Mouse (Mus musculus): ENCODE data around the gene Dars2. TPM values are rescaled to one million over a fixed set of nuclear protein-coding genes. Genes with fewer than 3 reads are reported as not detected.
A peak's percentile ranks its signal among the peaks of the same experiment; 100 is the strongest.

Gene Dars2
- polyA plus RNA-seq, 2 experiments = 18.2 to 37.2 TPM

GRCm38 (mm10) chr1:161039741-161040425 lies 30.6 kb downstream of the Dars2 start:
- Histone ChIP-seq H3K9me3 (ENCODE audit: control insufficient read depth, low read length) (no peaks in the 10 kb centered on the region), H3K27ac (peak overlapping the region; percentile 64), H3K27me3 (ENCODE audit: control insufficient read depth, insufficient read depth, low read length) (no peaks in the 10 kb centered on the region), H3K9ac (replicated peaks) (0 out of 2 replicates have a peak overlapping the region, but pooled peaks have one; percentile 9), H3K36me3 (replicated peaks; ENCODE audit: control insufficient read depth, insufficient read depth, low read depth) (peaks cover 41% of the 10 kb centered on the region), H3K4me3 (ENCODE audit: insufficient read depth in 1 of 2, low read depth in 2 of 2, low read length in 2 of 2) (no peak overlapping the region), H3K4me1 (replicated peaks; ENCODE audit: control insufficient read depth in 2 of 2, insufficient read depth in 2 of 2, low read length in 1 of 2) (peaks cover 0 to 2% of the 10 kb centered on the region in 2 experiments; a peak in 1 of 4 replicates), H3K4me2 (ENCODE audit: low read depth) (no peak overlapping the region)
- DNase-seq (ENCODE audit: low read depth in 3 of 3, low spot score in 3 of 3) = no peak
- 5% methylated on average over 3 of the region's 3 CpGs for WGBS (ENCODE audit: insufficient replicate concordance)
- no peak for TF ChIP-seq EP300 (IDR thresholded peaks at IDR 0.05; ENCODE audit: low read depth)
- no peak for TF ChIP-seq CTCF (IDR thresholded peaks at IDR 0.05; ENCODE audit: low read depth)
- peak; percentile 55 for ATAC-seq (ENCODE audit: insufficient read depth)

- peak; percentile 14 for ATAC-seq (ENCODE audit: insufficient read depth)
- no peak overlapping the region for H3K4me3 ChIP-seq (ENCODE audit: insufficient read depth in 1 of 2, low read depth in 2 of 2, low read length in 2 of 2)
- 8% methylated on average over 3 of the region's 3 CpGs for WGBS (ENCODE audit: insufficient replicate concordance)
- peak overlapping the region; percentile 34; the same call in 1 of the 2 replicates for H3K9ac ChIP-seq (replicated peaks)
- peaks cover 0 to 2% of the 10 kb centered on the region in 2 experiments; a peak in 2 of 4 replicates for H3K4me1 ChIP-seq (replicated peaks; ENCODE audit: control insufficient read depth in 2 of 2, insufficient read depth in 2 of 2, low read length in 1 of 2)
- TF ChIP-seq EP300 (IDR thresholded peaks at IDR 0.05; ENCODE audit: low read depth) (no peak), CTCF (IDR thresholded peaks at IDR 0.05; ENCODE audit: low read depth) (no peak)
- H3K27me3 ChIP-seq (ENCODE audit: control insufficient read depth, insufficient read depth, low read length) = no peaks in the 10 kb centered on the region
- no peak for DNase-seq (ENCODE audit: low read depth in 3 of 3, low spot score in 3 of 3)
- H3K4me2 ChIP-seq (ENCODE audit: low read depth) = peak overlapping the region; percentile 6; the same call in 1 of the 2 replicates
- H3K27ac ChIP-seq = peak overlapping the region; percentile 70
- H3K9me3 ChIP-seq (ENCODE audit: control insufficient read depth, low read length) = no peaks in the 10 kb centered on the region
- H3K36me3 ChIP-seq (replicated peaks; ENCODE audit: control insufficient read depth, insufficient read depth, low read depth) = peaks cover 39% of the 10 kb centered on the region
Measured at GRCm38 (mm10) chr1:161038968-161039721, 31.3 kb downstream of the Dars2 start.

- peaks cover 7 to 8% of the 10 kb centered on the region in 2 experiments for H3K4me1 ChIP-seq (replicated peaks; ENCODE audit: control insufficient read depth in 2 of 2, insufficient read depth in 2 of 2, low read length in 1 of 2)
- 18% methylated on average over 3 of the region's 3 CpGs for WGBS (ENCODE audit: insufficient replicate concordance)
- DNase-seq (ENCODE audit: low read depth in 3 of 3, low spot score in 3 of 3) = no peak
- H3K27me3 ChIP-seq (ENCODE audit: control insufficient read depth, insufficient read depth, low read length) = no peaks in the 10 kb centered on the region
- no peaks in the 10 kb centered on the region for H3K9me3 ChIP-seq (ENCODE audit: control insufficient read depth, low read length)
- peak overlapping the region; percentile 95 for H3K9ac ChIP-seq (replicated peaks)
- peaks cover 39% of the 10 kb centered on the region for H3K36me3 ChIP-seq (replicated peaks; ENCODE audit: control insufficient read depth, insufficient read depth, low read depth)
- no peak for ATAC-seq (ENCODE audit: insufficient read depth)
- H3K4me2 ChIP-seq (ENCODE audit: low read depth) = peak overlapping the region; percentile 85
- H3K27ac ChIP-seq = peak overlapping the region; percentile 77
- peak overlapping the region; percentile 84 to 89 for H3K4me3 ChIP-seq (ENCODE audit: insufficient read depth in 1 of 2, low read depth in 2 of 2, low read length in 2 of 2)
- TF ChIP-seq CTCF (IDR thresholded peaks at IDR 0.05; ENCODE audit: low read depth) (no peak), EP300 (IDR thresholded peaks at IDR 0.05; ENCODE audit: low read depth) (no peak)
Measured at GRCm38 (mm10) chr1:161038004-161038403, 32.5 kb downstream of the Dars2 start.

GRCm38 (mm10) chr1:161037599-161037998 lies 32.9 kb downstream of the Dars2 start:
- H3K9ac ChIP-seq (replicated peaks) = peak overlapping the region; percentile 95
- no peaks in the 10 kb centered on the region for H3K27me3 ChIP-seq (ENCODE audit: control insufficient read depth, insufficient read depth, low read length)
- peak overlapping the region; percentile 77 for H3K27ac ChIP-seq
- H3K4me3 ChIP-seq (ENCODE audit: insufficient read depth in 1 of 2, low read depth in 2 of 2, low read length in 2 of 2) = peak overlapping the region; percentile 84 to 89
- no peak for TF ChIP-seq CTCF (IDR thresholded peaks at IDR 0.05; ENCODE audit: low read depth)
- no peak for TF ChIP-seq EP300 (IDR thresholded peaks at IDR 0.05; ENCODE audit: low read depth)
- H3K36me3 ChIP-seq (replicated peaks; ENCODE audit: control insufficient read depth, insufficient read depth, low read depth) = peaks cover 39% of the 10 kb centered on the region
- WGBS (ENCODE audit: insufficient replicate concordance) = 5% methylated on average over 3 of the region's 3 CpGs
- DNase-seq (ENCODE audit: low read depth in 3 of 3, low spot score in 3 of 3) (no peak), ATAC-seq (ENCODE audit: insufficient read depth) (no peak)
- H3K9me3 ChIP-seq (ENCODE audit: control insufficient read depth, low read length) = no peaks in the 10 kb centered on the region
- peaks cover 9% of the 10 kb centered on the region in 2 experiments for H3K4me1 ChIP-seq (replicated peaks; ENCODE audit: control insufficient read depth in 2 of 2, insufficient read depth in 2 of 2, low read length in 1 of 2)
- peak overlapping the region; percentile 85 for H3K4me2 ChIP-seq (ENCODE audit: low read depth)

- peak overlapping the region; percentile 98 for H3K27ac ChIP-seq
- peaks cover 12 to 13% of the 10 kb centered on the region in 2 experiments for H3K4me1 ChIP-seq (replicated peaks; ENCODE audit: control insufficient read depth in 2 of 2, insufficient read depth in 2 of 2, low read length in 1 of 2)
- 0% methylated on average over 1 of the region's 1 CpGs for WGBS (ENCODE audit: insufficient replicate concordance)
Measured at GRCm38 (mm10) chr1:161037026-161037425, 33.4 kb downstream of the Dars2 start.

More at GRCm38 (mm10) chr1:161037026-161037425, 33.4 kb downstream of the Dars2 start:
- H3K9me3 ChIP-seq (ENCODE audit: control insufficient read depth, low read length) = no peaks in the 10 kb centered on the region
- no peaks in the 10 kb centered on the region for H3K27me3 ChIP-seq (ENCODE audit: control insufficient read depth, insufficient read depth, low read length)
- TF ChIP-seq CTCF (IDR thresholded peaks at IDR 0.05; ENCODE audit: low read depth) = no peak
- no peak for TF ChIP-seq EP300 (IDR thresholded peaks at IDR 0.05; ENCODE audit: low read depth)
- H3K4me2 ChIP-seq (ENCODE audit: low read depth) = peak overlapping the region; percentile 85
- no peak for DNase-seq (ENCODE audit: low read depth in 3 of 3, low spot score in 3 of 3)
- peak overlapping the region; percentile 95 for H3K9ac ChIP-seq (replicated peaks)
- H3K4me3 ChIP-seq (ENCODE audit: insufficient read depth in 1 of 2, low read depth in 2 of 2, low read length in 2 of 2) = peak overlapping the region; percentile 84 to 89
- ATAC-seq (ENCODE audit: insufficient read depth) = no peak
- H3K36me3 ChIP-seq (replicated peaks; ENCODE audit: control insufficient read depth, insufficient read depth, low read depth) = peaks cover 39% of the 10 kb centered on the region

Data from liver, embryonic 14.5 days (tissue).